Mouse (Mus musculus): ENCODE measurements around the gene Kcnq1.

Gene Kcnq1

GRCm38 (mm10) chr7:143111719-143112118 lies 5.6 kb downstream of the Kcnq1 start:
- Histone ChIP-seq H3K4me1 (replicated peaks; ENCODE audit: low read depth, low read length) (peaks cover 25% of the 10 kb centered on the region), H3K4me3 (replicated peaks; ENCODE audit: low read length) (no peak overlapping the region), H3K9me3 (ENCODE audit: low read length) (no peaks in the 10 kb centered on the region), H3K27me3 (ENCODE audit: insufficient read depth, low read length) (peaks cover 65% of the 10 kb centered on the region), H3K36me3 (ENCODE audit: insufficient read depth, low read length) (no peaks in the 10 kb centered on the region)
- no peak for TF ChIP-seq POU5F1 (IDR thresholded peaks at IDR 0.05; ENCODE audit: borderline replicate concordance, low read length)
- no peak for TF ChIP-seq NANOG (IDR thresholded peaks at IDR 0.05; ENCODE audit: borderline replicate concordance, low read length)
- no peak for TF ChIP-seq CTCF (conservative IDR thresholded peaks at IDR 0.05; ENCODE audit: low read length)

- Histone ChIP-seq H3K27me3 (ENCODE audit: insufficient read depth, low read length) (peaks cover 58% of the 10 kb centered on the region), H3K9me3 (ENCODE audit: low read length) (no peaks in the 10 kb centered on the region), H3K4me1 (replicated peaks; ENCODE audit: low read depth, low read length) (peaks cover 31% of the 10 kb centered on the region), H3K4me3 (replicated peaks; ENCODE audit: low read length) (no peak overlapping the region), H3K36me3 (ENCODE audit: insufficient read depth, low read length) (no peaks in the 10 kb centered on the region)
- TF ChIP-seq CTCF (conservative IDR thresholded peaks at IDR 0.05; ENCODE audit: low read length), result no peak
- no peak for TF ChIP-seq NANOG (IDR thresholded peaks at IDR 0.05; ENCODE audit: borderline replicate concordance, low read length)
- TF ChIP-seq POU5F1 (IDR thresholded peaks at IDR 0.05; ENCODE audit: borderline replicate concordance, low read length), result no peak
These were observed 6.2 kb downstream of the Kcnq1 start for GRCm38 (mm10) chr7:143112395-143112794.

GRCm38 (mm10) chr7:143114773-143115172 lies 8.6 kb downstream of the Kcnq1 start:
- Histone ChIP-seq H3K27me3 (ENCODE audit: insufficient read depth, low read length) (peaks cover 35% of the 10 kb centered on the region), H3K4me3 (replicated peaks; ENCODE audit: low read length) (no peak overlapping the region), H3K4me1 (replicated peaks; ENCODE audit: low read depth, low read length) (peaks cover 42% of the 10 kb centered on the region), H3K9me3 (ENCODE audit: low read length) (no peaks in the 10 kb centered on the region), H3K36me3 (ENCODE audit: insufficient read depth, low read length) (no peaks in the 10 kb centered on the region)
- peak; percentile 92 for TF ChIP-seq CTCF (conservative IDR thresholded peaks at IDR 0.05; ENCODE audit: low read length)
- no peak for TF ChIP-seq NANOG (IDR thresholded peaks at IDR 0.05; ENCODE audit: borderline replicate concordance, low read length)

- H3K27me3 ChIP-seq (ENCODE audit: insufficient read depth, low read length), result peaks cover 17% of the 10 kb centered on the region
- TF ChIP-seq CTCF (conservative IDR thresholded peaks at IDR 0.05; ENCODE audit: low read length) (no peak), NANOG (IDR thresholded peaks at IDR 0.05; ENCODE audit: borderline replicate concordance, low read length) (no peak), POU5F1 (IDR thresholded peaks at IDR 0.05; ENCODE audit: borderline replicate concordance, low read length) (no peak)
- peaks cover 59% of the 10 kb centered on the region for H3K4me1 ChIP-seq (replicated peaks; ENCODE audit: low read depth, low read length)
- H3K9me3 ChIP-seq (ENCODE audit: low read length), result no peaks in the 10 kb centered on the region
- no peak overlapping the region for H3K4me3 ChIP-seq (replicated peaks; ENCODE audit: low read length)
- no peaks in the 10 kb centered on the region for H3K36me3 ChIP-seq (ENCODE audit: insufficient read depth, low read length)
These were observed 10.4 kb downstream of the Kcnq1 start for GRCm38 (mm10) chr7:143116521-143116920.

GRCm38 (mm10) chr7:143119407-143119806 lies 13.2 kb downstream of the Kcnq1 start:
- no peaks in the 10 kb centered on the region for H3K27me3 ChIP-seq (ENCODE audit: insufficient read depth, low read length)
- no peaks in the 10 kb centered on the region for H3K9me3 ChIP-seq (ENCODE audit: low read length)
- no peaks in the 10 kb centered on the region for H3K36me3 ChIP-seq (ENCODE audit: insufficient read depth, low read length)
- TF ChIP-seq NANOG (IDR thresholded peaks at IDR 0.05; ENCODE audit: borderline replicate concordance, low read length), result no peak
- no peak for TF ChIP-seq POU5F1 (IDR thresholded peaks at IDR 0.05; ENCODE audit: borderline replicate concordance, low read length)
- TF ChIP-seq CTCF (conservative IDR thresholded peaks at IDR 0.05; ENCODE audit: low read length), result no peak
- peak overlapping the region; percentile 45; the same call in 1 of the 2 replicates for H3K4me3 ChIP-seq (replicated peaks; ENCODE audit: low read length)
- H3K4me1 ChIP-seq (replicated peaks; ENCODE audit: low read depth, low read length), result peaks cover 86% of the 10 kb centered on the region

- H3K4me1 ChIP-seq (replicated peaks; ENCODE audit: low read depth, low read length), result peaks cover 91% of the 10 kb centered on the region
- TF ChIP-seq POU5F1 (IDR thresholded peaks at IDR 0.05; ENCODE audit: borderline replicate concordance, low read length) (no peak), CTCF (conservative IDR thresholded peaks at IDR 0.05; ENCODE audit: low read length) (no peak), NANOG (IDR thresholded peaks at IDR 0.05; ENCODE audit: borderline replicate concordance, low read length) (no peak)
- H3K9me3 ChIP-seq (ENCODE audit: low read length), result no peaks in the 10 kb centered on the region
- H3K36me3 ChIP-seq (ENCODE audit: insufficient read depth, low read length), result no peaks in the 10 kb centered on the region
- H3K27me3 ChIP-seq (ENCODE audit: insufficient read depth, low read length), result no peaks in the 10 kb centered on the region
- H3K4me3 ChIP-seq (replicated peaks; ENCODE audit: low read length), result peak overlapping the region; percentile 45
These were observed 13.7 kb downstream of the Kcnq1 start for GRCm38 (mm10) chr7:143119826-143120225.

- no peak for TF ChIP-seq POU5F1 (IDR thresholded peaks at IDR 0.05; ENCODE audit: borderline replicate concordance, low read length)
- Histone ChIP-seq H3K27me3 (ENCODE audit: insufficient read depth, low read length) (peaks cover 4% of the 10 kb centered on the region), H3K36me3 (ENCODE audit: insufficient read depth, low read length) (no peaks in the 10 kb centered on the region)
These were observed 16.0 kb downstream of the Kcnq1 start for GRCm38 (mm10) chr7:143122191-143122590.

GRCm38 (mm10) chr7:143123876-143124669 lies 17.9 kb downstream of the Kcnq1 start:
- TF ChIP-seq CTCF (conservative IDR thresholded peaks at IDR 0.05; ENCODE audit: low read length) (no peak), POU5F1 (IDR thresholded peaks at IDR 0.05; ENCODE audit: borderline replicate concordance, low read length) (no peak), NANOG (IDR thresholded peaks at IDR 0.05; ENCODE audit: borderline replicate concordance, low read length) (no peak; the same call in 1 of the 2 replicates)
- Histone ChIP-seq H3K36me3 (ENCODE audit: insufficient read depth, low read length) (no peaks in the 10 kb centered on the region), H3K4me3 (replicated peaks; ENCODE audit: low read length) (peak overlapping the region; percentile 64), H3K4me1 (replicated peaks; ENCODE audit: low read depth, low read length) (peaks cover 74% of the 10 kb centered on the region), H3K9me3 (ENCODE audit: low read length) (no peaks in the 10 kb centered on the region), H3K27me3 (ENCODE audit: insufficient read depth, low read length) (peaks cover 5% of the 10 kb centered on the region)

More at GRCm38 (mm10) chr7:143122191-143122590, 16.0 kb downstream of the Kcnq1 start:
- no peaks in the 10 kb centered on the region for H3K9me3 ChIP-seq (ENCODE audit: low read length)
- H3K4me1 ChIP-seq (replicated peaks; ENCODE audit: low read depth, low read length), result peaks cover 92% of the 10 kb centered on the region
- H3K4me3 ChIP-seq (replicated peaks; ENCODE audit: low read length), result peak overlapping the region; percentile 27; the same call in 1 of the 2 replicates
